Mouse (Mus musculus) hematopoietic stem cell, adult 5-6 weeks (primary cell): ENCODE data around the gene Ephb1. TPM values are rescaled to one million over a fixed set of nuclear protein-coding genes. Genes with fewer than 3 reads are reported as not detected.

ENCODE experiments used
- ATAC-seq, 2 experiments: fragments of 125-278 bp in 1 of 2; replicated peaks in 1 of 2; 2 replicates each; pipeline ENCODE4 v1.8.0; 2016 to 2017; ENCODE audit warnings: inconsistent platforms in 2 of 2, mild to moderate bottlenecking in 2 of 2, moderate number of reproducible peaks in 2 of 2, low read depth in 1 of 2, moderate TSS enrichment in 1 of 2; ENCODE audit not compliant: low FRiP score in 2 of 2, poor library complexity in 2 of 2, severe bottlenecking in 2 of 2, insufficient read depth in 1 of 2, low TSS enrichment in 1 of 2
- total RNA-seq: library from RNA; stranded (forward); fragments of 172-1452, 232-1000 nt; gene quantifications from 2 replicates; pipeline ENCODE4 v1.2.3, GENCODE M21; 2017

Ephb1 gene
- total RNA-seq, 1 experiment from 2014 or later, result not detected

- ATAC-seq, result no peak
Measured at GRCm38 (mm10) chr9:102327625-102328150, 26.8 kb downstream of the Ephb1 start.

GRCm38 (mm10) chr9:102315436-102315835 lies 39.1 kb downstream of the Ephb1 start:
- ATAC-seq, result no peak

- ATAC-seq, result no peak
Measured at GRCm38 (mm10) chr9:102314795-102315194, 39.7 kb downstream of the Ephb1 start.

GRCm38 (mm10) chr9:102310431-102310830 lies 44.1 kb downstream of the Ephb1 start:
- no peak for ATAC-seq

- ATAC-seq, result no peak
Measured at GRCm38 (mm10) chr9:102309278-102309677, 45.2 kb downstream of the Ephb1 start.

- ATAC-seq, result no peak
Measured at GRCm38 (mm10) chr9:102307656-102308055, 46.8 kb downstream of the Ephb1 start.

- ATAC-seq, result no peak
Measured at GRCm38 (mm10) chr9:102306645-102307415, 47.7 kb downstream of the Ephb1 start.

GRCm38 (mm10) chr9:102305432-102306100 lies 48.9 kb downstream of the Ephb1 start:
- no peak for ATAC-seq

GRCm38 (mm10) chr9:102304796-102305195 lies 49.7 kb downstream of the Ephb1 start:
- no peak for ATAC-seq

GRCm38 (mm10) chr9:102303882-102304281 lies 50.6 kb downstream of the Ephb1 start:
- no peak for ATAC-seq

GRCm38 (mm10) chr9:102300985-102301384 lies 53.5 kb downstream of the Ephb1 start:
- ATAC-seq, result no peak

GRCm38 (mm10) chr9:102298741-102299140 lies 55.8 kb downstream of the Ephb1 start:
- no peak for ATAC-seq

- no peak for ATAC-seq
Measured at GRCm38 (mm10) chr9:102297986-102298385, 56.5 kb downstream of the Ephb1 start.

- ATAC-seq, result no peak
Measured at GRCm38 (mm10) chr9:102297176-102297575, 57.3 kb downstream of the Ephb1 start.

GRCm38 (mm10) chr9:102293605-102294004 lies 60.9 kb downstream of the Ephb1 start:
- ATAC-seq, result no peak

GRCm38 (mm10) chr9:102291230-102291629 lies 63.3 kb downstream of the Ephb1 start:
- ATAC-seq, result no peak

GRCm38 (mm10) chr9:102288356-102288755 lies 66.1 kb downstream of the Ephb1 start:
- no peak for ATAC-seq

GRCm38 (mm10) chr9:102275931-102276330 lies 78.6 kb downstream of the Ephb1 start:
- no peak for ATAC-seq
